Mouse (Mus musculus): Measurements from ENCODE around the gene Phf24. TPM values are rescaled to one million over a fixed set of nuclear protein-coding genes. Genes with fewer than 3 reads are reported as not detected.

The Phf24 gene
- polyA plus RNA-seq, 1 experiment: 58.2 TPM

DNA sequence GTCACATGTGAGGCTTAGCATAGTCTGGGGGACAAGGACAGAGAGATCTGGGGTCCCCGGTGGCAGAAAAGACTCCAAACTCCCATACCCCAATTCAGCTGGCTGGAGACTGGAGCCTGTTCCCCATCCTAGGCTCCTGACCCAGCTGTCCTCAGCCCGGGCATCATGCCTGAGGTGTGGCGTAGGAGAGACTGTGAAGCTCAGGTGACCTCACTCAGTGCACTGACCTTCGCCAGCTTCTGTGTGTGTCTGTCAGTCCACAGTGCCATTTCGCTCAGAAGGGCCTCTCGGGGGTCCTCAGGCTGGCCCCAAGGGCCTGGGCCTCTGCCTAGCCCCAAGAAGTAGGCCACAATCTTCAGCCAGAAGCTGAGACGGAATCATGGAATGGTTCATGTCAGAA lies 36.1 kb downstream of the Phf24 start:
- DNase-seq (ENCODE audit: low read depth): no peak
- TF ChIP-seq POLR2A (IDR thresholded peaks at IDR 0.05; ENCODE audit: borderline replicate concordance, extremely low read depth, insufficient read depth, insufficient read length, poor library complexity, severe bottlenecking) (no peak), CTCF (IDR thresholded peaks at IDR 0.05; ENCODE audit: borderline replicate concordance, extremely low read depth, insufficient read depth, insufficient read length) (no peak)

DNA sequence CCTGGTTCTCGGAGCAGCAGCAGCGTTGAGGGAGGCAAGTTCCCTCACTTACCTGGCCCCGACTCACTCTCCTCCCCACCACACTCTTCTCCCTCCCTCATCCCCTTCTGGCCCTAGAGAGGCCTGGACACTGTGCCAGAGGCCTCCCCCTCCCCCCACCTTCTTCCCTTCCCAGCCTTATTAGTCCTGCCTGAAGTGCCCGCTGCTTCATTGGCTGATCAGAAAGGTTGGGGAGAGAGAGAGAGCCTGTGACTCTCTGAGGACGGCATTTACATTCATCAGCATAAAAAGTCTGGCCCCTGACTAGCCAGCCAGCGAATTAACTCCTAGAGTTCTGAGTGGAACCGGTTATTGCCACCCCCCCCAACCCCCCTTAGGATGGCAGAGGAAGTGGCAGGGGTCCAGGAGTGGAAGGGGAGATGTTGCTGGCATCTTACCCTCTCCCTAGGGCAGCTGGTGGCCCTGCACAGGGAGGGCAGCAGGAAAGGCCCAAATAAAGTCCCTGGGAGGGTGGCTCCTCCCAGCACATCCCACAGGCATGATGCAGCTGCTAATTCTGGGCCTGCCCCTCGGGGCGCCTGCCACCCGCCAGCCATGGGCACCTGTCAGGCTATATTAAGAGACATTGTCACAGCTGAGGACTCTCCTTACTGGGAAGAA lies 37.1 kb downstream of the Phf24 start:
- DNase-seq (ENCODE audit: low read depth): peak; percentile 91
- TF ChIP-seq CTCF (IDR thresholded peaks at IDR 0.05; ENCODE audit: borderline replicate concordance, extremely low read depth, insufficient read depth, insufficient read length) (no peak), POLR2A (IDR thresholded peaks at IDR 0.05; ENCODE audit: borderline replicate concordance, extremely low read depth, insufficient read depth, insufficient read length, poor library complexity, severe bottlenecking) (no peak)

DNA sequence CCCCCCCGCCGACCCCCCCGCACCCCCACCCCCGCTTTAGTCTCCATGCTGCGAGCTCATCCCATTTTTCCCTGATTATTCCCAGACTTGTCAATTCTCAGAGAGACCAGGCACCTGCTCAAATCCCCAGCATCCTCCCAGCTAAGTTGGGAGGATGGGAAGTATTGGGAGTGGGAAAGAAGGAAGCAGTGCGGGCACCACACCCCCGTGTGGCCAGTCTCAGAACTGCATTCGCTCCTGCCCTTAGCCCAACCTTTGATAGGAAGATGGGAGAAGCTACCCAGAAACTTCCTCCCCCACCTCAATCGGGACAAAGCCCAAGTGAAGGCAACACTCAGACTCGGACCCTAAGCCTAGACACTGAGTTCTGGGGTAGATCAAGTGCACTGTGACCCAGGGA lies 37.8 kb downstream of the Phf24 start:
- peak; percentile 96 for TF ChIP-seq CTCF (IDR thresholded peaks at IDR 0.05; ENCODE audit: borderline replicate concordance, extremely low read depth, insufficient read depth, insufficient read length)
- no peak for TF ChIP-seq POLR2A (IDR thresholded peaks at IDR 0.05; ENCODE audit: borderline replicate concordance, extremely low read depth, insufficient read depth, insufficient read length, poor library complexity, severe bottlenecking)

DNA sequence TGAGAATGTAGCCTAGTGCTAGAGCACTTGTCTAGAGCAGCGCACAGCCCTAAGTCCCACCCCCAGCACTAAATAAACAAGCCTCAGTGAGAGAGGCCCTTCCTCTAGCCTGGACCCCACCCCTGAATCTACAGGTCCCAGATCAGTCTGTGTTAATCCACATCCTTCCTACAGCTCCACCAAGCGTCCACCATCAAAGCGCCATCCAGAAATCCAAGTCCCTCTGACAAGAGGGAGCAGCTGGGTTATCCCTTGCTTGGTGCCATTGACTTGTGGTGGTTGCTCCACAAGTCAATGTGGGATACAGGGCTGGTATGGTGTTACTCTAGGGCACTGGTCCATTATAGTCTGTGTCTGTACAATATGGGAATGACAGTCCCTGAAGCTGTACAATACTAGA lies 38.7 kb downstream of the Phf24 start:
- DNase-seq (ENCODE audit: low read depth): no peak

More for the DNA sequence above, 37.8 kb downstream of the Phf24 start:
- peak; percentile 83 for DNase-seq (ENCODE audit: low read depth)

DNA sequence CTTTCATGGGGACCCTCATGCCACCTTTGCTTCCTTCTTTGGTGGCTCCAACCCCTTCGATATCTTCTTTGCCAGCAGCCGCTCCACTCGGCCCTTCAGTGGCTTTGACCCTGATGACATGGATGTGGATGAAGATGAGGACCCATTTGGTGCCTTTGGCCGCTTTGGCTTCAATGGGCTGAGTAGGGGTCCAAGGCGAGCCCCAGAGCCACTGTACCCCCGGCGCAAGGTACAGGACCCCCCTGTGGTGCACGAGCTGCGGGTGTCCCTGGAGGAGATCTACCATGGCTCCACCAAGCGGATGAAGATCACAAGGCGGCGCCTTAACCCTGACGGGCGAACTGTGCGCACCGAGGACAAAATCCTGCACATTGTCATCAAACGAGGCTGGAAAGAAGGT lies 40.1 kb downstream of the Phf24 start:
- TF ChIP-seq POLR2A (IDR thresholded peaks at IDR 0.05; ENCODE audit: borderline replicate concordance, extremely low read depth, insufficient read depth, insufficient read length, poor library complexity, severe bottlenecking): no peak
- TF ChIP-seq CTCF (IDR thresholded peaks at IDR 0.05; ENCODE audit: borderline replicate concordance, extremely low read depth, insufficient read depth, insufficient read length): no peak
- no peak for DNase-seq (ENCODE audit: low read depth)

More for the DNA sequence above, 38.7 kb downstream of the Phf24 start:
- TF ChIP-seq CTCF (IDR thresholded peaks at IDR 0.05; ENCODE audit: borderline replicate concordance, extremely low read depth, insufficient read depth, insufficient read length): no peak
- no peak for TF ChIP-seq POLR2A (IDR thresholded peaks at IDR 0.05; ENCODE audit: borderline replicate concordance, extremely low read depth, insufficient read depth, insufficient read length, poor library complexity, severe bottlenecking)

DNA sequence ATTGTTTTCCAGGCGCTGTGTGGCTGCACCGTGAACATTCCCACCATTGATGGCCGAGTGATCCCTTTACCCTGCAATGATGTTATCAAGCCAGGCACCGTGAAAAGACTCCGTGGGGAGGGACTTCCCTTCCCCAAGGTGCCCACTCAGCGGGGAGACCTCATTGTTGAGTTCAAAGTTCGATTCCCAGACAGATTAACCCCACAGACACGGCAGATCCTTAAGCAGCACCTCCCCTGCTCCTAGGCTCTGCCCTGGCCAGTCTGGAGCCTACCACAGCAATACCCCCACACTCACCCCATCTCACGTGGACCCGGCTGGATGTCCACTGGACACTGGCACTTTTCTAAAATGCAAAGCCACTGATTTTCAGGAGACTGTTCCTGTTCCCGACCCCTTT lies 40.8 kb downstream of the Phf24 start:
- DNase-seq (ENCODE audit: low read depth): no peak
- TF ChIP-seq POLR2A (IDR thresholded peaks at IDR 0.05; ENCODE audit: borderline replicate concordance, extremely low read depth, insufficient read depth, insufficient read length, poor library complexity, severe bottlenecking) (no peak), CTCF (IDR thresholded peaks at IDR 0.05; ENCODE audit: borderline replicate concordance, extremely low read depth, insufficient read depth, insufficient read length) (no peak)

DNA sequence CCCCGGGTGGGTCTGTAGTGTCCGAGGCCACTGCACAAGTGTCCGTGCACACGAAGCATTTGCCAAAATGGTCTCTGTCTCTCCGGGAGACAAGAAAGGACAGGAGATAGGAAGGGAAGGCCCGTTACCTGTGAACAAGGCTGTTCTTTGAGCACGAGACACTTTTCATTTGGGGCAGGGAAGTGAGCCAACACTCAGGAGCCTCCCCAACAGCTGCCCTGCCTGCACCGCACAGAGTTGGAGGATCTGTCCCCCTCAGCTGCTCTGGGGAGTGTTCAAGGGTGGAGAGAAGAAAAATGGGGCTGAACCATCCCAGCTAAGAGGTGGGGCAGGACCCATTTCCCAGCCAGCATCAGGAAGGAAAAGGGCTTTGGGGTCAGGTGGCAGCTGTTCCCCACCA lies 41.5 kb downstream of the Phf24 start:
- no peak for DNase-seq (ENCODE audit: low read depth)

DNA sequence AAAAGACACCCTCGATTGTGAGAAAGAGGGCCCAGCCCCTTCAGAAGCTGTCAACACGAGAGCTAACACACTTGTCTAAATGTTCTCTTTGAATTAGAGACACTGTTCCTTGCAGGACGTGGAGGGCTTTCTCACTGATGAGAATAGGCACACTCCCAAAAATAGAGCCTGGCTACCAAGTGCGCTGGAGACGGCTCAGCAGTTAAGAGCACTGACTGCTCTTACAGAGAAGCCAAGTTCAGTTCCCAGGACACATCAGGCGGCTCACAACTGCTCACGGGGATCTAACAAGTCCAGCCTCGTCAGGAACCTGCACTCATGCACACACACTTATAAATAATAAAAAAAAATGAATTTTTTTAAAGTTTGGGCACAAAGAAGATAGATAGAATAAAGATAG lies 42.5 kb downstream of the Phf24 start:
- no peak for TF ChIP-seq CTCF (IDR thresholded peaks at IDR 0.05; ENCODE audit: borderline replicate concordance, extremely low read depth, insufficient read depth, insufficient read length)
- no peak for TF ChIP-seq POLR2A (IDR thresholded peaks at IDR 0.05; ENCODE audit: borderline replicate concordance, extremely low read depth, insufficient read depth, insufficient read length, poor library complexity, severe bottlenecking)
- no peak for DNase-seq (ENCODE audit: low read depth)

More for the DNA sequence above, 41.5 kb downstream of the Phf24 start:
- TF ChIP-seq POLR2A (IDR thresholded peaks at IDR 0.05; ENCODE audit: borderline replicate concordance, extremely low read depth, insufficient read depth, insufficient read length, poor library complexity, severe bottlenecking) (no peak), CTCF (IDR thresholded peaks at IDR 0.05; ENCODE audit: borderline replicate concordance, extremely low read depth, insufficient read depth, insufficient read length) (no peak)

DNA sequence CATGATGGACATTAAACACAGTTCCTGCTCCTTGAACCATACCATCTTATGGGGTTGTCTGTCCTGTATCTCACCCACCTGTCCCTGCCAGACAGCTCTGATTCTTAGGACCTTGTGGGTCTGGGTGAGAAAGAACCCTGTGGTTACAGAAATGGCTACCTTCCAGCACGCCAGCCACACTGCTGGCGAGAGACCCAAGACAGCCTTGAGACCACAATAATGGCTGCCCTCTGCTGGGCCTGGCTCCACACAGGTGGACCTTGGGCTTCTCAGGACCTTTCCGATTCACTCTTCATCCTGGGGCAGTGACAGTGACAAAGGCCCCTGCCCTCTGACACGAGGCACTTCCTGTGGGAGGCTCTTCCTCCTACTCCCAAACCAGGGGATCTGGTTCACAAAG lies 42.9 kb downstream of the Phf24 start:
- no peak for TF ChIP-seq CTCF (IDR thresholded peaks at IDR 0.05; ENCODE audit: borderline replicate concordance, extremely low read depth, insufficient read depth, insufficient read length)
- no peak for TF ChIP-seq POLR2A (IDR thresholded peaks at IDR 0.05; ENCODE audit: borderline replicate concordance, extremely low read depth, insufficient read depth, insufficient read length, poor library complexity, severe bottlenecking)
- no peak for DNase-seq (ENCODE audit: low read depth)

DNA sequence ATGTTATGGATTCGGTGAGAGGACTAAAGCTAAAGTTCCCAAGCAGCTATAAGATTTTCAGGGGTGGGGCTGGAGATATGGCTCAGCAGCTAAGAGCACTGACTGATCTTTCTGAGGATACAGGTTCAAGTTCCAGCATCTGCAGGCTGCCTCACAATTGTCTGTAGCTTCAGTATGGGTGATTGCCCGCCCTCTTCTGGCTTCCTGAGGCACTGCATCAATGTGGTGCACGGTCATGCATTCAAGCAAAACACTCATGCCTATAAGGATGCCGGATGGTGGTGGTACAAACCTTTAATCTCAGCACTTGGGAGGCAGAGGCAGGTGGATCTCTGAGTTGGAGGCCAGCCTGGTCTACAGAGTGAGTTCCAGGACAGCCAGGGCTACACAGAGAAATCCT lies 45.1 kb downstream of the Phf24 start:
- TF ChIP-seq POLR2A (IDR thresholded peaks at IDR 0.05; ENCODE audit: borderline replicate concordance, extremely low read depth, insufficient read depth, insufficient read length, poor library complexity, severe bottlenecking) (no peak), CTCF (IDR thresholded peaks at IDR 0.05; ENCODE audit: borderline replicate concordance, extremely low read depth, insufficient read depth, insufficient read length) (peak; percentile 77)
- peak; percentile 78 for DNase-seq (ENCODE audit: low read depth)

DNA sequence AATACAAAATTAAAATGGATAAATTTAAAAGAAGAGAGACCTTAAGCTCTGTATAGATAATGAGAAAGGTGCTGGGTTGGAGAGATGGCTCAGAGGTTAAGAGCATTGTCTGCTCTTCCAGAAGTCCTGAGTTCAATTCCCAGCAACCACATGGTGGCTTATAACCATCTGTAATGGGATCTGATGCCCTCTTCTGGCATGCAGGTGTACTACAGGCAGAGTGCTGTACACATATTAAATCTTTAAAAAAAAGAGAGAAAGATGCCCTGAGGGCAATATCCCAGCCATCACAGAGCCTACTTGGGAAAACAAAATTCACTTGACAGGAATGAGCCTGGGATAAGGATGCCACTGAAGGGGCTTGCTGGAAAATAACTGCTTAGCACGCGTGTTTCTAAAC lies 47.0 kb downstream of the Phf24 start:
- DNase-seq (ENCODE audit: low read depth): no peak
- TF ChIP-seq CTCF (IDR thresholded peaks at IDR 0.05; ENCODE audit: borderline replicate concordance, extremely low read depth, insufficient read depth, insufficient read length) (no peak), POLR2A (IDR thresholded peaks at IDR 0.05; ENCODE audit: borderline replicate concordance, extremely low read depth, insufficient read depth, insufficient read length, poor library complexity, severe bottlenecking) (no peak)

DNA sequence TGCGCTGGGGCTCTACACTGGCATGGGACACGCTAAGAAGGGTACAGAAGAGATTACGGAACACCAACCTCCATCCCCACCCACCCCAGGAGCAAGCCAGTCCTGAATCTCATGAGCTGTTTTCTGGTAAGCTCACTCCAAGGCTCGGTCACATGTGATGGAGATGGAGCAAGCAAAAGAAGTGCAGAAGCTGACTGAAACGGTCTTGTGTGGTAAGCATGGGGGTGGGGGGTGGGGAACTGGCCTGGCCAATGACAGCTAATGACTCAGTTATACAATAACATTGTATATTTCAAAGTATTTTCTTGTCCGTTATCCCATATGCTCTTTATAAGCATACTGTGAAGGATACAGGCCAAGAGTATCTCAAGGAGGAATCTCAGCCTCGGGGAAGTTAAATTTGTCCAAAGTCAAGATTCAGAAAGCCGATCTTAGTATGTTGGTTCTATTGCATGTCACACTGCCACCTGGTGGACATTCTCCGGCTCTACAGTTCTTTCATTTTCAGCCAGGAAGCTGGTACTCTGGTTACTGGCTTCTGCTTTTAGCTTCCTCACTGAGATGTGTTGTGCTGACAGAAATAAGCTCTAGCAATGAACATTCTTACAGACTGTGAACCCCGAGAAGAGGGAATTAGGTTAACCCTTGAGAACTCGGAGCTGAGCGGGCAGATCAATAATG lies 48.7 kb downstream of the Phf24 start:
- DNase-seq (ENCODE audit: low read depth): peak; percentile 86

More for the DNA sequence above, 48.7 kb downstream of the Phf24 start:
- TF ChIP-seq POLR2A (IDR thresholded peaks at IDR 0.05; ENCODE audit: borderline replicate concordance, extremely low read depth, insufficient read depth, insufficient read length, poor library complexity, severe bottlenecking) (no peak), CTCF (IDR thresholded peaks at IDR 0.05; ENCODE audit: borderline replicate concordance, extremely low read depth, insufficient read depth, insufficient read length) (peak; percentile 85; the same call in 1 of the 2 replicates)

Data from brain, embryonic 14.5 days (tissue).